Comparison of ENCODE assay signal across 8 mouse cellular contexts in the genomic region with DNA sequence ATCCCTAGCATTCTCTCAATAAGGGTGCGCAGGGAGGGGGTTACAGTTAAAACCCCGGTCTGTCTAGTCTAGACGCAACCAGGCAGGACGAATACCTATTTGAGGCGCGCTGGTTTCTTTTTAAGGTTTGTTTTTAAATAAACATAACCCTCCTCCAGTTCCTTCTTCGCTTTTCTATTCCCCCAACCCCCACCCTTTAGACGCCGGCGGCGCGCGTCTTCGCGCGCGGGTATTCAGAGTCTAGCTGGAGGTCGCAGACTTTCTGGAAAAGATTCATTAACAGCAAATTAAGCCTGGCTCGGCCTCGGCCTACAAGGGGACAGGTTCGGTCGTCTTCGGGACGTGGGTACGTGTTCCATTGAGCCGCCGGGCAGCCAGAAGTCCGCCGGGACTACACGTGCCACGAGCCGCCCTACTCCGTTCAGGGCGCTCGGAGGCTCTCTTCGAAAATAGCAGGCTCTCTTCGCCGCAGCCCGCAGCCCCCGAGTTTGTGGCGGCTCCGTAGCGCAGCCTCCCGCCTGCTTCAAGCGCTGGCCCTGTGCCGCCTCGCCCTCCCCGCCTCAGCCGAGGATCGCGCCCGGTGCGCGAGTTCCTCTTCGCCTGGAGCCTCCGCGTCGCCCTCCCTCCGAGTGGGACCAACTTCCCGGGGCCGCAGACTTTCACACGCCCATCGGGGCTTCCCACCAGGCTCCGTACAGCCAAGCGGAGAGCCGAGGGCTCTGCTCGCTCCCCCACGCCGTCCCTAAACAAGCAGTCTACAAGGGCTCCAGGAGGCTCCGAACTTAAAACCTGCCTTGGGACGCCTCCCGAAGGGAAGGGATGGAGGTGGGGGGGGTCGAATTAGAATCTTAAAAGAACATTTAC.
DNase-seq lines count a peak whose midpoint lies in the region; ATAC-seq and TF ChIP-seq lines count a peak whose summit lies in the region.

No protein-coding gene starts in this region.

- DNase-seq in adrenal gland, adult (ENCODE audit: inconsistent age in 2 of 2, low spot score in 1 of 2): peak; percentile 53 to 76
- no peak for DNase-seq in adrenal gland, postnatal 4 days (ENCODE audit: low spot score in 2 of 2)
- peak; percentile 71 for DNase-seq in A20 (ENCODE audit: low read depth, low spot score)
- DNase-seq in c-Kit-positive CD71-positive TER-119-positive erythroid progenitor cells, embryonic 14.5 days (ENCODE audit: low spot score): peak; percentile 36
- peak; percentile 68 to 70 for DNase-seq in heart, adult 2 months
- DNase-seq in kidney, postnatal 0 days (ENCODE audit: low spot score): no peak
- peak; percentile 62 to 67 for DNase-seq in lung, postnatal 4 days

- peaks cover 1% of the 10 kb centered on the region; the same call in 1 of the 2 replicates for H3K79me2 ChIP-seq in heart, adult 2 months (replicated peaks; ENCODE audit: control insufficient read depth, insufficient read depth, low read length)

- no peak for ATAC-seq in kidney, postnatal 0 days (replicated peaks; ENCODE audit: low FRiP score, low read depth)
- peak; percentile 8; the same call in 1 of the 2 replicates for ATAC-seq in stomach, embryonic 16.5 days (ENCODE audit: insufficient read depth, low FRiP score)

- no peaks in the 10 kb centered on the region for H3K27me3 ChIP-seq in heart, adult 2 months (ENCODE audit: control insufficient read depth, insufficient read depth, low read length)
- 0 out of 2 replicates have a peak, but pooled peaks cover 4% of the 10 kb centered on the region for H3K27me3 ChIP-seq in kidney, postnatal 0 days (ENCODE audit: insufficient read depth, low read length)
- H3K27me3 ChIP-seq in stomach, embryonic 16.5 days (ENCODE audit: control insufficient read depth, insufficient read depth, low read length): peaks cover 57% of the 10 kb centered on the region; the same call in 1 of the 2 replicates

- H3K4me3 ChIP-seq in heart, adult 2 months: peak overlapping the region; percentile 69
- H3K4me3 ChIP-seq in kidney, postnatal 0 days (replicated peaks; ENCODE audit: low read depth, low read length): peak overlapping the region; percentile 64
- H3K4me3 ChIP-seq in stomach, embryonic 16.5 days (replicated peaks; ENCODE audit: low read length): peak overlapping the region; percentile 68

- H3K4me1 ChIP-seq in heart, adult 2 months (ENCODE audit: control insufficient read depth, insufficient read depth, low read length): no peaks in the 10 kb centered on the region; the same call in 1 of the 2 replicates
- 0 out of 2 replicates have a peak, but pooled peaks cover 3% of the 10 kb centered on the region for H3K4me1 ChIP-seq in kidney, postnatal 0 days (replicated peaks; ENCODE audit: insufficient read depth, low read length)
- H3K4me1 ChIP-seq in stomach, embryonic 16.5 days (ENCODE audit: control insufficient read depth, insufficient read depth, low read length): peaks cover 7% of the 10 kb centered on the region; the same call in 1 of the 2 replicates

- no peak for TF ChIP-seq EP300 in heart, adult 2 months (IDR thresholded peaks at IDR 0.05; ENCODE audit: insufficient read depth, low read depth, low read length)

- no peaks in the 10 kb centered on the region for H3K36me3 ChIP-seq in heart, adult 2 months (ENCODE audit: control insufficient read depth, insufficient read depth, low read length)
- H3K36me3 ChIP-seq in kidney, postnatal 0 days (ENCODE audit: insufficient read depth, low read length): no peaks in the 10 kb centered on the region
- no peaks in the 10 kb centered on the region for H3K36me3 ChIP-seq in stomach, embryonic 16.5 days (ENCODE audit: control insufficient read depth, insufficient read depth, low read length)

- peak overlapping the region; percentile 45 for H3K9ac ChIP-seq in heart, adult 2 months (ENCODE audit: low read depth, low read length)
- peak overlapping the region; percentile 78 for H3K9ac ChIP-seq in kidney, postnatal 0 days (ENCODE audit: low read depth, low read length)
- peak overlapping the region; percentile 79 for H3K9ac ChIP-seq in stomach, embryonic 16.5 days (ENCODE audit: low read length)

- no peaks in the 10 kb centered on the region for H3K9me3 ChIP-seq in kidney, postnatal 0 days (replicated peaks; ENCODE audit: low read length)
- no peaks in the 10 kb centered on the region for H3K9me3 ChIP-seq in stomach, embryonic 16.5 days (replicated peaks; ENCODE audit: control insufficient read depth, low read length)

- intact Hi-C loops in heart, adult 2 months (cut with DNase I): loop anchor here (2.0 kb wide), 1 partner anchor 80 kb away; no protein-coding TSS in a partner anchor

- H3K27ac ChIP-seq in heart, adult 2 months: peak overlapping the region; percentile 90
- 0 out of 2 replicates have a peak overlapping the region, but pooled peaks have one; percentile 40 for H3K27ac ChIP-seq in kidney, postnatal 0 days
- H3K27ac ChIP-seq in stomach, embryonic 16.5 days (ENCODE audit: low read length): peak overlapping the region; percentile 55; the same call in 1 of the 2 replicates

- TF ChIP-seq POLR2A in heart, adult 2 months (IDR thresholded peaks at IDR 0.05; ENCODE audit: insufficient read depth, low read depth, low read length): no peak

- WGBS in heart, adult 2 months: 3% methylated on average over 73 of the region's 73 CpGs
- WGBS in kidney, postnatal 0 days: 4% methylated on average over 72 of the region's 73 CpGs
- 3% methylated on average over 69 of the region's 73 CpGs for WGBS in stomach, embryonic 16.5 days

- TF ChIP-seq CTCF in heart, adult 2 months (IDR thresholded peaks at IDR 0.05): no peak
- no peak for TF ChIP-seq CTCF in kidney, postnatal 0 days (IDR thresholded peaks at IDR 0.05; ENCODE audit: low read depth)

- H3K4me2 ChIP-seq in kidney, postnatal 0 days (ENCODE audit: low read length): peak overlapping the region; percentile 76
- peak overlapping the region; percentile 73 for H3K4me2 ChIP-seq in stomach, embryonic 16.5 days (ENCODE audit: low read depth, low read length)

Comparison
In these comparisons a context has a peak if more than half of its experiments do, and no peak if none do; other contexts are left out.
1. DNase-seq: peak in adrenal gland, adult (2 of 2), A20 (single experiment), c-Kit-positive CD71-positive TER-119-positive erythroid progenitor cells, embryonic 14.5 days (single experiment), heart, adult 2 months (2 of 2) and lung, postnatal 4 days (2 of 2); none in adrenal gland, postnatal 4 days (0 of 2) and kidney, postnatal 0 days (single experiment).
2. H3K27ac ChIP-seq: peak in every context shown above with its lines; median percentile 90 in heart, adult 2 months; 55 in stomach, embryonic 16.5 days; 40 in kidney, postnatal 0 days.
3. Peak in every context shown above with its lines, with median percentiles within 50 percentile points of each other: H3K4me3 ChIP-seq and H3K9ac ChIP-seq.